Mouse (Mus musculus) testis, adult 2 months (tissue): Measurements from ENCODE around the gene Cdk13. TPM values are rescaled to one million over a fixed set of nuclear protein-coding genes. Genes with fewer than 3 reads are reported as not detected.

ENCODE experiments used
- H3K27ac ChIP-seq: fragments of 200-500 bp; 2 replicates; pipeline ENCODE4 v1.5.1; 2012; ENCODE audit warnings: low read depth, low read length; ENCODE audit not compliant: control insufficient read depth, insufficient read depth
- H3K27me3 ChIP-seq: fragments of 200-500 bp; 2 replicates; pipeline ENCODE4 v1.6.1; 2012; ENCODE audit warnings: mild to moderate bottlenecking, low read length, moderate library complexity; ENCODE audit not compliant: control insufficient read depth, insufficient read depth
- H3K36me3 ChIP-seq: fragments of 200-500 bp; 2 replicates; pipeline ENCODE4 v1.6.1; 2012; ENCODE audit warnings: mild to moderate bottlenecking, low read length; ENCODE audit not compliant: control insufficient read depth, insufficient read depth
- H3K4me1 ChIP-seq: fragments of 200-500 bp; 2 replicates; pipeline ENCODE4 v1.6.1; 2012; ENCODE audit warnings: low read length; ENCODE audit not compliant: control insufficient read depth, insufficient read depth
- H3K4me3 ChIP-seq: fragments of 200-500 bp; 2 replicates; pipeline ENCODE4 v1.5.1; 2012; ENCODE audit warnings: low read depth, mild to moderate bottlenecking, low read length, moderate library complexity, mixed read lengths; ENCODE audit not compliant: control insufficient read depth
- CTCF ChIP-seq: fragments of 200-500 bp; IDR thresholded peaks from 2 replicates; pipeline ENCODE4 v1.5.1; 2012; ENCODE audit warnings: low read depth, mild to moderate bottlenecking, inconsistent platforms, low read length, moderate library complexity; ENCODE audit not compliant: control insufficient read depth, insufficient read depth, insufficient replicate concordance
- POLR2A ChIP-seq: fragments of 200-500 bp; IDR thresholded peaks from 2 replicates; pipeline ENCODE4 v1.6.1; 2012; ENCODE audit warnings: low read depth, mild to moderate bottlenecking, inconsistent platforms, low read length, moderate library complexity; ENCODE audit not compliant: control insufficient read depth
- polyA plus RNA-seq: library from polyadenylated mRNA; depleted of rRNA; stranded (reverse); fragments of >200 nt; gene quantifications from 2 replicates; pipeline ENCODE4 v1.2.3, GENCODE M21; 2012

Cdk13 gene
- polyA plus RNA-seq, 1 experiment = 26.3 TPM

- H3K27me3 ChIP-seq = no peaks in the 10 kb centered on the region
- H3K36me3 ChIP-seq = no peaks in the 10 kb centered on the region
- H3K4me3 ChIP-seq = no peak overlapping the region
- H3K27ac ChIP-seq = no peak overlapping the region
- TF ChIP-seq CTCF (no peak), POLR2A (no peak)
- H3K4me1 ChIP-seq = no peaks in the 10 kb centered on the region
Observed at GRCm38 (mm10) chr13:17702311-17702710, 102.6 kb downstream of the Cdk13 start.

DNA sequence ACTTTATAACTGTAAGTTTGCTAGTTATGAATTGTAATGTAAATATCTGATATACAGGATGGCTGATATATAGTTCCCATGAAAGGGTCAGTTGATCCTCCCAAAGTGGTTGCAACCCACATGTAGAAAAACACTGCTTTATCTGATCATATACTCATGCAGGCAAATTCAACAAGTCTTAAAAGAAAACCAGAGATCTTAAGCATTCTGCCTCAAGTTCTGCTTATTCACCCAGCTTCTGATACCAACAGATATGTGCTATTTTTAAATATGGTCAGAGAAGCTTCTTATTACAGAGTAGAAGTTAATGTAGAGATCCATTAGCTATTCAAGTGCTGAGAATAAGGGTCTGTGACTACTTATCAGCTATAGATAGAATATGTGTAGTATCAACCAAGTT, 103.6 kb downstream of the Cdk13 start:
- Histone ChIP-seq H3K4me1 (no peaks in the 10 kb centered on the region), H3K36me3 (no peaks in the 10 kb centered on the region), H3K27me3 (no peaks in the 10 kb centered on the region), H3K4me3 (no peak overlapping the region), H3K27ac (no peak overlapping the region)
- no peak for TF ChIP-seq CTCF
- TF ChIP-seq POLR2A = no peak

GRCm38 (mm10) chr13:17700090-17700715, 104.7 kb downstream of the Cdk13 start:
- Histone ChIP-seq H3K36me3 (no peaks in the 10 kb centered on the region), H3K4me1 (no peaks in the 10 kb centered on the region), H3K27me3 (no peaks in the 10 kb centered on the region), H3K27ac (no peak overlapping the region), H3K4me3 (no peak overlapping the region)
- TF ChIP-seq POLR2A (no peak), CTCF (no peak)

DNA sequence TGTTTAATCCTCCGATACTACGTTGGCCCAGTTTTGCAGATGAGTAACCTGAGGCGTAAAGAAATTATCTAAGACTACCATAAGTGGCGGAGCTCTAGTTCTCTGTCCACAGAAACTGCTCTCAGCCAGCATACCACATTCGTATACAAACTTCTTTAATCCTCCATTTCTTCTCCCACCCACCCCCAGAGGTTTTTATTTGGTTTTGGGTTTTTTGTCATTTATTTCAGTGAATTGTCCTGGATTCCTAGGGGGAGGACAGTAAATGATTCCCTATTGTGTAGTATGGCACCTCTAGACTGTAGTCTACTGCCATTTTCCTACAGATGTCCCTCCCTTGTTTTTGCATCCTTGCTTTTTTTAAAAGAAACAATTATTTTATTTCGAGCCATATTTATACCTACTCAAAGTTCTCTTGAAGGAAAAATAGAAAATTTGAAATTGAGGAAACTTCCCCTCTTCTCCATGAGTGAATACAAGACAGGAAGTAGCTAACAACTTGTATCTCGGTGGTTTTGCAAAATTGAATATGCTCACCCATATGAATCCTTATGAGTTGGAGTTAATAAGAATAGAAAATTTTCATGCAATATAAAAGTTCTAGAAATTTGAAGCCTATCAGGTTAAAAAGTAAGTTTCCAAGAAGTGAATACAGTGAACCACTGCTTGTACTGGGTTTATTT, 108.9 kb downstream of the Cdk13 start:
- Histone ChIP-seq H3K36me3 (no peaks in the 10 kb centered on the region), H3K27me3 (no peaks in the 10 kb centered on the region), H3K27ac (peak overlapping the region; percentile 99), H3K4me3 (peak overlapping the region; percentile 99), H3K4me1 (no peaks in the 10 kb centered on the region)
- TF ChIP-seq CTCF (no peak), POLR2A (no peak)

- TF ChIP-seq CTCF (no peak), POLR2A (peak; percentile 83)
- peak within 1 kb of the TSS; percentile 99 for H3K27ac ChIP-seq
Observed at GRCm38 (mm10) chr13:17694911-17695699, 109.8 kb downstream of the Cdk13 start, which contains the start of the genes Mplkip and Sugct. TSS of gene Mplkip (plus strand) at chr13:17695192. TSS of gene Sugct (minus strand) at chr13:17695553.

GRCm38 (mm10) chr13:17694414-17694813, 110.5 kb downstream of the Cdk13 start:
- Histone ChIP-seq H3K27me3 (no peaks in the 10 kb centered on the region), H3K4me3 (peak overlapping the region; percentile 99), H3K36me3 (no peaks in the 10 kb centered on the region), H3K27ac (peak overlapping the region; percentile 94), H3K4me1 (no peaks in the 10 kb centered on the region)
- no peak for TF ChIP-seq CTCF
- no peak for TF ChIP-seq POLR2A

More at GRCm38 (mm10) chr13:17694911-17695699, 109.8 kb downstream of the Cdk13 start, which contains the start of the genes Mplkip and Sugct:
- Histone ChIP-seq H3K27me3 (no peaks in the 10 kb centered on the region), H3K36me3 (no peaks in the 10 kb centered on the region), H3K4me1 (no peaks in the 10 kb centered on the region), H3K4me3 (peak within 1 kb of the TSS; percentile 99)

DNA sequence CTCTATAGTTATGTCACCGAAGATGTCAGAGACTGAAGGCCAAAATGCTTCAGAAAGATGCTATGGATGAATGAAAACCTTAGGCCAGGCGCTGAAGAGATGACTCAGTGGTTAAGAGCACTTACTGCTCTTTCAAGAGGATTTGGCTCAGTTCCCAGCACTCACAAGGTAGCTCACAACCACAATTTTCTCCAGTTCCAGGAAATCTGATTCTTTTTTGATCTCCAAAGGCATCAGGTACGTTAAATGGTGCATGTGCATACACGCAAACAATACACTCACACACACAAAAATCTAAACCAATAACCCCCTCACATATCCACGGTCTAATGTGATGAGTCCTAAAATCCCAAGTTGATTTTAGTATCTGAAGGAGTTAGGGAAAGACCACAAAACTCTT, 111.1 kb downstream of the Cdk13 start:
- Histone ChIP-seq H3K36me3 (no peaks in the 10 kb centered on the region), H3K4me3 (peak overlapping the region; percentile 66; the same call in 1 of the 2 replicates), H3K4me1 (no peaks in the 10 kb centered on the region), H3K27ac (peak overlapping the region; percentile 49), H3K27me3 (no peaks in the 10 kb centered on the region)
- TF ChIP-seq CTCF = no peak
- no peak for TF ChIP-seq POLR2A
